Mouse (Mus musculus) liver, embryonic 14.5 days (tissue): ENCODE results near the gene Ewsr1.

Source experiments
- CTCF ChIP-seq: IDR thresholded peaks from 2 replicates; pipeline ENCODE4 v1.5.1; 2016; ENCODE audit warnings: antibody characterized with exemption, low read depth, control low read depth
- EP300 ChIP-seq: IDR thresholded peaks from 2 replicates; pipeline ENCODE4 v1.6.1; 2016; ENCODE audit warnings: antibody characterized with exemption, low read depth

DNA sequence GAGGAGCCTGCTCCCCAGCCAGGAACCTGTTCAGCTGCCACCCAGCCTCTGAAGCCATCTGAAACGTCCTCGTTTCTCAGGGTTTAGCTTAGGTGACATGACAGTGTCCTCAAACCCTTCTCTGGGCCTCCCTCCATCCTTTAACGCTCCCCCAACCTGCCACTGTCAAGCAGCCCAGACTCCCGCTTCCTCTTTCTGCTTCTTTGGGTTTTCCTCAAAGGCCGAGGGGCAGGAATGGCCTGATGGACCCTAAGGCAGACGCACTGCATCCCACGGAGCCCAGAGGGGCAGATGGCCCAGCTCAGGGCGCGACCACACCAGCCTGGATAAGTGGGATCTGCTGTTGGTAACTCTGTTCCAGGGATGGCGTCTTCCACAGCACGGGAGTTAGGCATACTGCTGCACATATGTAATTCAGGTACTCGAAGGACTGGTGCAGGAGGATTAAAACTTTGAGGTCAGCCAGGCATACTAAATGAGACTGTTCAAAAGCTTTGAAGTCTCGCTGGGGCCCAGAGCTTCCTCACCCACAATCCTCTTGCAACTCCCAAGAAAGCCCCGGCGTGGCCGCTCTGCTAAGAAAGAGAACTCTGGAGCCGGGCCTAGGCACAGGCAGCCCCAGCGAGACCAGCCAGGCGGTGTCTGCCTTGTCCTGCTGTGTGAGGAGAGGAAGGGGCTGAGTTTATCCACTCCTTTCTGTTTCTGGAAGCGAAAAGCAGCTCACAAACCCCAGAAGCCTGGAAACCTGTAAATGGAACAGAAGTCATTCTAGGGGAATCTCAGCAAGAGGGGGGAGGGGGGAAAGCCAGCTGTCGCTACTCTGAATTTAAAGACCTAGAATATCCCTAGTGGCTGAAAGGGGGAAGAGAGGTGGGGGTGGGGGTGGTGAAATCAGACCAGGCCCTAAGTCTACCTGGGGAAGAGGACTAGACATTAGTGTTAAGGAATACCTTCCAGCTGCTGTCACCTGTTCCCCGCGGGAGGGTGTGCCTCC lies 42.8 kb downstream of the Ewsr1 start:
- TF ChIP-seq CTCF, result no peak
- TF ChIP-seq EP300, result no peak
